Mouse (Mus musculus) hindbrain, embryonic 10.5 days (tissue): ENCODE data around the gene Ralb. TPM values are rescaled to one million over a fixed set of nuclear protein-coding genes. Genes with fewer than 3 reads are reported as not detected.
A peak's percentile ranks its signal among the peaks of the same experiment; 100 is the strongest.

ENCODE experiments used
- DNase-seq: peaks from one replicate; pipeline ENCODE4 v3.0.0-alpha.2; 2017; ENCODE audit warnings: low spot score
- H3K27ac ChIP-seq: fragments of 300-500 bp; sonication (generic); 2 replicates; pipeline ENCODE4 v1.5.1; 2016; ENCODE audit warnings: mild to moderate bottlenecking, moderate library complexity
- H3K27me3 ChIP-seq: fragments of 300-500 bp; sonication (generic); 2 replicates; pipeline ENCODE4 v1.6.1; 2016; ENCODE audit warnings: mild to moderate bottlenecking; ENCODE audit not compliant: poor library complexity, insufficient read depth, severe bottlenecking
- H3K36me3 ChIP-seq: fragments of 300-500 bp; sonication (generic); 2 replicates; pipeline ENCODE4 v1.6.1; 2016; ENCODE audit warnings: mild to moderate bottlenecking, moderate library complexity
- H3K4me1 ChIP-seq: fragments of 300-500 bp; sonication (generic); replicated peaks from 2 replicates; pipeline ENCODE4 v1.6.1; 2016; ENCODE audit warnings: mild to moderate bottlenecking
- H3K4me3 ChIP-seq: fragments of 300-500 bp; sonication (generic); 2 replicates; pipeline ENCODE4 v1.5.1; 2016; ENCODE audit warnings: mild to moderate bottlenecking, moderate library complexity
- H3K9me3 ChIP-seq: fragments of 300-500 bp; sonication (generic); 2 replicates; pipeline ENCODE4 v1.6.1; 2016; ENCODE audit warnings: mild to moderate bottlenecking, moderate library complexity
- WGBS: fragments of 180-500 bp; shearing (Covaris S2); methylation state at CpG from one replicate; pipeline ENCODE4 v1.1.7; 2016; 5-methylcytosine and 5-hydroxymethylcytosine counted together
- polyA plus RNA-seq: library from polyadenylated mRNA; unstranded; fragments of >200 nt; fragmentation: Nextera tagmentation; extraction: Ambion mirVana; gene quantifications from 2 replicates; pipeline ENCODE4 v1.2.1, GENCODE M21; 2016

Gene Ralb
- polyA plus RNA-seq, 1 experiment from 2014 or later, result 103 TPM

GRCm38 (mm10) chr1:119453731-119454130 is 50.9 kb downstream of the Ralb start:
- peaks cover 7% of the 10 kb centered on the region; the same call in 1 of the 2 replicates for H3K27me3 ChIP-seq
- no peak overlapping the region for H3K4me3 ChIP-seq
- no peaks in the 10 kb centered on the region for H3K36me3 ChIP-seq
- H3K27ac ChIP-seq, result no peak overlapping the region
- H3K4me1 ChIP-seq, result peaks cover 6% of the 10 kb centered on the region; the same call in 1 of the 2 replicates
- DNase-seq, result no peak
- no peaks in the 10 kb centered on the region for H3K9me3 ChIP-seq
- 63% methylated on average over 4 of the region's 4 CpGs for WGBS

GRCm38 (mm10) chr1:119451417-119451816 is 53.2 kb downstream of the Ralb start:
- no peaks in the 10 kb centered on the region for H3K36me3 ChIP-seq
- H3K9me3 ChIP-seq, result no peaks in the 10 kb centered on the region
- 78% methylated on average over 10 of the region's 10 CpGs for WGBS
- H3K27me3 ChIP-seq, result no peaks in the 10 kb centered on the region
- H3K4me3 ChIP-seq, result no peak overlapping the region
- H3K4me1 ChIP-seq, result no peaks in the 10 kb centered on the region
- no peak overlapping the region for H3K27ac ChIP-seq
- DNase-seq, result no peak

GRCm38 (mm10) chr1:119450651-119451345 is 53.8 kb downstream of the Ralb start:
- no peak for DNase-seq
- Histone ChIP-seq H3K9me3 (no peaks in the 10 kb centered on the region), H3K36me3 (no peaks in the 10 kb centered on the region), H3K4me3 (no peak overlapping the region), H3K27ac (no peak overlapping the region), H3K27me3 (no peaks in the 10 kb centered on the region), H3K4me1 (no peaks in the 10 kb centered on the region)
- 86% methylated on average over 10 of the region's 10 CpGs for WGBS

- Histone ChIP-seq H3K4me1 (no peaks in the 10 kb centered on the region), H3K27me3 (no peaks in the 10 kb centered on the region), H3K27ac (no peak overlapping the region), H3K36me3 (no peaks in the 10 kb centered on the region), H3K4me3 (no peak overlapping the region), H3K9me3 (no peaks in the 10 kb centered on the region)
- WGBS, result 67% methylated on average over 10 of the region's 10 CpGs
- no peak for DNase-seq
Measured at GRCm38 (mm10) chr1:119446753-119447283, 57.8 kb downstream of the Ralb start.

GRCm38 (mm10) chr1:119443591-119444350 is 60.8 kb downstream of the Ralb start:
- H3K36me3 ChIP-seq, result no peaks in the 10 kb centered on the region
- H3K4me1 ChIP-seq, result no peaks in the 10 kb centered on the region
- H3K9me3 ChIP-seq, result no peaks in the 10 kb centered on the region
- no peak for DNase-seq
- WGBS, result 87% methylated on average over 21 of the region's 21 CpGs
- no peaks in the 10 kb centered on the region for H3K27me3 ChIP-seq
- H3K4me3 ChIP-seq, result no peak overlapping the region
- H3K27ac ChIP-seq, result no peak overlapping the region

- DNase-seq, result no peak
- H3K4me1 ChIP-seq, result no peaks in the 10 kb centered on the region
- 92% methylated on average over 9 of the region's 9 CpGs for WGBS
- H3K27me3 ChIP-seq, result no peaks in the 10 kb centered on the region
- no peak overlapping the region for H3K4me3 ChIP-seq
- no peaks in the 10 kb centered on the region for H3K9me3 ChIP-seq
- H3K36me3 ChIP-seq, result no peaks in the 10 kb centered on the region
- no peak overlapping the region for H3K27ac ChIP-seq
Measured at GRCm38 (mm10) chr1:119442901-119443300, 61.7 kb downstream of the Ralb start.

- Histone ChIP-seq H3K4me1 (no peaks in the 10 kb centered on the region), H3K9me3 (no peaks in the 10 kb centered on the region), H3K36me3 (no peaks in the 10 kb centered on the region), H3K27me3 (no peaks in the 10 kb centered on the region), H3K4me3 (no peak overlapping the region), H3K27ac (no peak overlapping the region)
- no peak for DNase-seq
- 93% methylated on average over 9 of the region's 9 CpGs for WGBS
Measured at GRCm38 (mm10) chr1:119438105-119438637, 66.4 kb downstream of the Ralb start.

GRCm38 (mm10) chr1:119437401-119437800 is 67.2 kb downstream of the Ralb start:
- 88% methylated on average over 6 of the region's 6 CpGs for WGBS
- no peak for DNase-seq
- Histone ChIP-seq H3K27me3 (no peaks in the 10 kb centered on the region), H3K4me3 (no peak overlapping the region), H3K4me1 (no peaks in the 10 kb centered on the region), H3K9me3 (no peaks in the 10 kb centered on the region), H3K36me3 (no peaks in the 10 kb centered on the region), H3K27ac (no peak overlapping the region)

- DNase-seq, result no peak
- Histone ChIP-seq H3K27me3 (peaks cover 72% of the 10 kb centered on the region), H3K27ac (no peak overlapping the region), H3K4me1 (peaks cover 47% of the 10 kb centered on the region), H3K9me3 (no peaks in the 10 kb centered on the region), H3K4me3 (no peak overlapping the region), H3K36me3 (no peaks in the 10 kb centered on the region)
- WGBS, result 41% methylated on average over 6 of the region's 6 CpGs
Measured at GRCm38 (mm10) chr1:119424141-119424860, 80.3 kb downstream of the Ralb start.

- H3K27me3 ChIP-seq, result peaks cover 80% of the 10 kb centered on the region
Measured at GRCm38 (mm10) chr1:119423510-119423909, 81.1 kb downstream of the Ralb start.

GRCm38 (mm10) chr1:119422460-119423015 is 82.1 kb downstream of the Ralb start:
- 2% methylated on average over 32 of the region's 32 CpGs for WGBS
- H3K36me3 ChIP-seq, result no peaks in the 10 kb centered on the region
- H3K27me3 ChIP-seq, result peaks cover 86% of the 10 kb centered on the region
- no peaks in the 10 kb centered on the region for H3K9me3 ChIP-seq
- H3K27ac ChIP-seq, result no peak overlapping the region
- peak overlapping the region; percentile 66 for H3K4me3 ChIP-seq
- peaks cover 60% of the 10 kb centered on the region for H3K4me1 ChIP-seq
- peak; percentile 35 for DNase-seq

More at GRCm38 (mm10) chr1:119423510-119423909, 81.1 kb downstream of the Ralb start:
- Histone ChIP-seq H3K4me1 (peaks cover 55% of the 10 kb centered on the region), H3K9me3 (no peaks in the 10 kb centered on the region), H3K27ac (no peak overlapping the region), H3K4me3 (no peak overlapping the region), H3K36me3 (no peaks in the 10 kb centered on the region)
- peak; percentile 44 for DNase-seq
- WGBS, result 3% methylated on average over 14 of the region's 14 CpGs
